Mouse (Mus musculus) layer of hippocampus, adult 11-12 months (tissue): ENCODE data around the gene Snx6.

Source experiments
- DNase-seq: peaks from one replicate; pipeline ENCODE4 v3.0.0; 2022; ENCODE audit warnings: low spot score

The Snx6 gene

DNA sequence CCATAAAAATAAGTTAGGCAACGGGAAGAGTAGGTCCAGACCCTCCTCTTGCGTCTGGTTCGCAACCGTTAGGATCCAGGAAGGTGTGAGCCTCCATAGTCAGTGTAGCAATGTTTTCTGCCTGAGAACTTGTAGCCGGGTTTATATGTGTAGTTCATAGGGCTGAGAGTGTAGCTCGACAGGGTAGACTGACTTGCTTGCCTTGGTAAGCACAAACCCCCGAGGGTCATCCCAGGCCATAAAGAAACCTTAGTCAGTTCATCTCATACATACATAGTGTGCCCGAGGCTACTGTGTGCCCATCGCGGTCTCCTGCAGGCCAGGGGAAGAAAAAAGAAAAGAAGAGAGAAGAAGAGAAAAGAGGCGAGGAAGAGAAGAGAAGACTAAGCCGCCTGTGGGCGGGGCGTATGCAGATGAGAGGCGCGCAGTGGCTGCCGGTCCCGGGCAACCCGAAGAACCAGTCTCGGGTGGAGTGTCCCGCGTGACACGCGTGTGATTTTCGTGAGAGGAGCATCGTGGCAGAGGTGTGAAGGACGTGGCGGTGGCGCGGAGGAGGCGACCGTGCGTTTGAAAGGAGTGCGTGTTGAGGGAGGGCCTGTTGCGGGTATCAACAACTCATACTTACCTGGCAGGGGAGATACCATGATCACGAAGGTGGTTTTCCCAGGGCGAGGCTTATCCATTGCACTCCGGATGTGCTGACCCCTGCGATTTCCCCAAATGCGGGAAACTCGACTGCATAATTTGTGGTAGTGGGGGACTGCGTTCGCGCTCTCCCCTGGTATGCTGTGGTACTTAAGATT is 85.6 kb downstream of the Snx6 start:
- peak; percentile 2 for DNase-seq

DNA sequence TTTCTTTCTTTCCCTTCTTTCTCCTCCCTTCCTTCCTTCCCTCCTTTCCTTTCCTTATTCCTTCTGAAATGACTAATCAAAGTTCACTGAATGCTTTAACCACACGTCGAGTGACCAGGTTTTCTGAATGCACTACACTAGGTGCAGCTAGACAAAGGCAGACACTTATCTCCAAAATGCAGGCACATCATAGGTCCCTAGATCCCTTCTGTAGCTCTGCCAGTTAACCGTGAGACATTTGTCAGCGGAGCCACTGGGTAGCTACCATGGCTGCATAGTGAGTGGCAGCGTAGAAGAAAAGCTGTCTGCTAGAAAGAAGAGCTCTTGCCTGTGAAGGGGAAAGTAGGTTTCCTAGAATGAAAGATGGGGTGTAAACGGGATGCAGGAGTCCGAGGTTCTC is 96.1 kb downstream of the Snx6 start:
- DNase-seq, result no peak

DNA sequence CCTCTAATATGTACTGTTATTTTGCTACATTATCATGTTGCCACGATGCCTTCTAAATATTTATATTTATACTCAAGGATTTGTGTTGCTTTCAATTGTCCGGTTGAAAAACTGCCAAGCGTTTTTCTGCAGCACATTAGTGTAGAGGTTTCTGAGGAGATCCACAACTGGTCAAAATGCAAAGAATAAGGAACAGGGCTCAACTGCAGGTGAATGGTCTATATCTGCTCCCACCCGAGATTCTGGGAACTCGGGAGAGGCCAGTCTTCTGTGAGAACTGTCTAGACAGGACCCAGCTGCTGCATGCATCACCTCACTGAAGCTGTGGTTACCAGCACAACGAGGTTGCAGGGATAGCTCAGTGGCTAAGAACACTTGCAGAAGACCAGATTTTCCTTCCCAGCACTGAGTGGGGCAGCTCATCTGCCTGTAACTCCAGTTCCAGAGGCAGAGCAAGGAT is 97.7 kb downstream of the Snx6 start:
- no peak for DNase-seq

DNA sequence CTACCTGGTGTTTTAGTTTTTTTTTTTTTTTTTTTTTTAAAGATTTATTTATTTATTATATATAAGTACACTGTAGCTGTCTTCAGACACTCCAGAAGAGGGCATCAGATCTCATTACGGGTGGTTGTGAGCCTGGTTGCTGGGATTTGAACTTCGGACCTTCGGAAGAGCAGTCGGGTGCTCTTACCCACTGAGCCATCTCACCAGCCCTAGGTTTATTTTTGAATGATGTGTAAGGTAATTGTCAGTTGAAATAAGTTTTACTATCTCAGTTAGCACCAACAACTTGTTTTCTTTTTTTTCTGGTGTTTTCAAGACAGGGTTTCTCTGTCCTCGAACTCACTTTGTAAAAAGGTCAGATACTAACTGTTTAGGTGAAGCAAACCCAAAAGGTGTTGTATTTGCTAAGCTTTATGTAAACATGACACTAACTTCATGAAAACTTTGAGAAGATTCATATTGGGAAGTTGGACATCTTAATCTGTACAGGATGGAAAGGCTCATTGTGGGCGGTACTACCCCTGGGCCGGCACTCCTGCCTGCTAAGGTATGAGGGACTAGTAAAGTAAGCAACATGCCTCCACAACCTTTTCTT is 98.4 kb downstream of the Snx6 start:
- DNase-seq, result peak; percentile 34
